Mouse (Mus musculus) kidney, adult 2 months (tissue): ENCODE measurements around the gene Tubb4a.

Source experiments
- CTCF ChIP-seq: fragments of 200-500 bp; conservative IDR thresholded peaks from 2 replicates; pipeline ENCODE4 v1.5.1; 2011; ENCODE audit warnings: low read depth, mild to moderate bottlenecking, control low read depth, low read length, moderate library complexity, mixed read lengths; ENCODE audit not compliant: insufficient read depth, insufficient read length
- POLR2A ChIP-seq: fragments of 200-500 bp; IDR thresholded peaks from one replicate; pipeline ENCODE4 v1.6.1; 2011; ENCODE audit warnings: low read depth, low read length, control low read depth

DNA sequence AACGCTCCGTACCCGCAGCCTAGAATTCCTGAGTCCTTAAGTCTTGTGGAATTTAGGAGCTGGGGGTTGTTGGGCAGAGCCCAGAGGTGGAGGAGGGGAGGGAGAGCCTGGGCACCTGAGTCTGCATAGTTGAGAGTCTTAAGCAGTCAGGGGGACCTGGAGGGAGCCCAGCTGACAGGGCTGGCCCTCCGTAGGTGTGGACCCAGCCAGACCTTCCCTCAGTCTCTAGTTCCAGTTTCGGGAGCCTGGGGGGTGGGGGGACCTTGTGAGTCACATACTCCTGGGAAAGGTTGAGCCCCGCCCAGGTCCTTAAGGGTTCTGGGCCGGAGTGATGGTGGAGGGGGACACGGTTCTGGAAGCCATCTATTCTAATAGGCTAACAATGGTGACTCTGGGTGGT lies 24.6 kb downstream of the Tubb4a start:
- TF ChIP-seq CTCF = no peak
- TF ChIP-seq POLR2A = no peak
